Mouse (Mus musculus) fat pad, adult 2 months (tissue): Measurements from ENCODE around the gene Nrm.
A peak's percentile ranks its signal among the peaks of the same experiment; 100 is the strongest.
"Not testable (repeated sequence)": the region's sequence is repeated elsewhere in the genome, so short reads cannot be mapped to it uniquely, and the experiment has no call there.

Experiments used
- DNase-seq: peaks from one replicate; pipeline ENCODE4 v3.0.0-alpha.2; 2011; ENCODE audit warnings: low read depth, low spot score; ENCODE audit errors: extremely low read depth

Nrm gene

GRCm38 (mm10) chr17:35834696-35835422, 26.3 kb upstream of the Nrm start:
- no peak for DNase-seq

- DNase-seq = no peak
Observed at GRCm38 (mm10) chr17:35835424-35836140, 25.5 kb upstream of the Nrm start.

- no peak for DNase-seq
Observed at GRCm38 (mm10) chr17:35836178-35836965, 24.7 kb upstream of the Nrm start.

GRCm38 (mm10) chr17:35836991-35837422, 24.1 kb upstream of the Nrm start:
- no peak for DNase-seq

- DNase-seq = no peak
Observed at GRCm38 (mm10) chr17:35837487-35837886, 23.6 kb upstream of the Nrm start.

- no peak for DNase-seq
Observed at GRCm38 (mm10) chr17:35838122-35838544, 23.0 kb upstream of the Nrm start, which contains the start of gene Tubb5. Gene Tubb5 (minus strand): TSS chr17:35838306.

- DNase-seq = no peak
Observed at GRCm38 (mm10) chr17:35838570-35838969, 22.5 kb upstream of the Nrm start.

- not testable (repeated sequence) for DNase-seq
Observed at GRCm38 (mm10) chr17:35839002-35839401, 22.1 kb upstream of the Nrm start.

GRCm38 (mm10) chr17:35840561-35840960, 20.6 kb upstream of the Nrm start:
- no peak for DNase-seq

- peak; percentile 95 for DNase-seq
Observed at GRCm38 (mm10) chr17:35841076-35841950, 19.8 kb upstream of the Nrm start, which contains the start of gene Mdc1. Gene Mdc1 (plus strand): TSS chr17:35841515.

- no peak for DNase-seq
Observed at GRCm38 (mm10) chr17:35842006-35842405, 19.1 kb upstream of the Nrm start.

- DNase-seq = no peak
Observed at GRCm38 (mm10) chr17:35843514-35843913, 17.6 kb upstream of the Nrm start.

GRCm38 (mm10) chr17:35848112-35848511, 13.0 kb upstream of the Nrm start:
- no peak for DNase-seq

- DNase-seq = no peak
Observed at GRCm38 (mm10) chr17:35850974-35851373, 10.1 kb upstream of the Nrm start.

- DNase-seq = no peak
Observed at GRCm38 (mm10) chr17:35859371-35859770, 1.7 kb upstream of the Nrm start.

GRCm38 (mm10) chr17:35859835-35860234, 1.3 kb upstream of the Nrm start:
- no peak for DNase-seq

- no peak for DNase-seq
Observed at GRCm38 (mm10) chr17:35860831-35861197, 304 bp upstream of the Nrm start.

- DNase-seq = no peak
Observed at GRCm38 (mm10) chr17:35864832-35865353, 3.8 kb downstream of the Nrm start.

GRCm38 (mm10) chr17:35865481-35866280, 4.6 kb downstream of the Nrm start, which contains the start of gene Ppp1r18:
Gene Ppp1r18 (plus strand): TSS chr17:35865593.
- no peak for DNase-seq
